Mouse (Mus musculus) lung, embryonic 16.5 days (tissue): Measurements from ENCODE around the gene Tdpoz1. TPM values are rescaled to one million over a fixed set of nuclear protein-coding genes. Genes with fewer than 3 reads are reported as not detected.
"Not testable (repeated sequence)": the region's sequence is repeated elsewhere in the genome, so short reads cannot be mapped to it uniquely, and the experiment has no call there.

Experiments used
- ATAC-seq: fragments of 200-750 bp; cut with Nextera tagmentation; 2 replicates; pipeline ENCODE4 v1.8.0; 2017; ENCODE audit warnings: low read depth, mild to moderate bottlenecking, moderate library complexity
- H3K27ac ChIP-seq: fragments of 300-500 bp; sonication (generic); 2 replicates; pipeline ENCODE4 v1.5.1; 2014; ENCODE audit warnings: mild to moderate bottlenecking, control low read depth, low read length
- H3K27me3 ChIP-seq: fragments of 300-500 bp; sonication (generic); 2 replicates; pipeline ENCODE4 v1.6.1; 2014; ENCODE audit warnings: low read depth, low read length, mixed read lengths; ENCODE audit not compliant: control insufficient read depth, insufficient read depth
- H3K36me3 ChIP-seq: fragments of 300-500 bp; sonication (generic); 2 replicates; pipeline ENCODE4 v1.6.1; 2014; ENCODE audit warnings: low read length; ENCODE audit not compliant: control insufficient read depth, insufficient read depth
- H3K4me1 ChIP-seq: fragments of 300-500 bp; sonication (generic); replicated peaks from 2 replicates; pipeline ENCODE4 v1.6.1; 2014; ENCODE audit warnings: low read length, mixed read lengths; ENCODE audit not compliant: control insufficient read depth, insufficient read depth
- H3K4me2 ChIP-seq: fragments of 300-500 bp; sonication (generic); 2 replicates; pipeline ENCODE4 v1.6.1; 2014; ENCODE audit warnings: low read depth, low read length, control low read depth
- H3K4me3 ChIP-seq: fragments of 300-500 bp; sonication (generic); 2 replicates; pipeline ENCODE4 v1.5.1; 2014; ENCODE audit warnings: mild to moderate bottlenecking, low read length, control low read depth
- H3K9ac ChIP-seq: fragments of 300-500 bp; sonication (generic); 2 replicates; pipeline ENCODE4 v1.6.1; 2014; ENCODE audit warnings: low read length, control low read depth
- H3K9me3 ChIP-seq: fragments of 300-500 bp; sonication (generic); 2 replicates; pipeline ENCODE4 v1.6.1; 2016; ENCODE audit warnings: low read length; ENCODE audit not compliant: control insufficient read depth
- WGBS: fragments of 180-500 bp; shearing (Covaris S2); extraction: QIAGEN DNeasy Blood & Tissue Kit; methylation state at CpG from one replicate; pipeline ENCODE4 v1.1.7; 2014; 5-methylcytosine and 5-hydroxymethylcytosine counted together
- polyA plus RNA-seq: library from polyadenylated mRNA; unstranded; fragments of >200 nt; fragmentation: Nextera tagmentation; extraction: Ambion mirVana; gene quantifications from 2 replicates; pipeline ENCODE4 v1.2.1, GENCODE M21; 2015

The Tdpoz1 gene
- not detected in 2 replicates for polyA plus RNA-seq

DNA sequence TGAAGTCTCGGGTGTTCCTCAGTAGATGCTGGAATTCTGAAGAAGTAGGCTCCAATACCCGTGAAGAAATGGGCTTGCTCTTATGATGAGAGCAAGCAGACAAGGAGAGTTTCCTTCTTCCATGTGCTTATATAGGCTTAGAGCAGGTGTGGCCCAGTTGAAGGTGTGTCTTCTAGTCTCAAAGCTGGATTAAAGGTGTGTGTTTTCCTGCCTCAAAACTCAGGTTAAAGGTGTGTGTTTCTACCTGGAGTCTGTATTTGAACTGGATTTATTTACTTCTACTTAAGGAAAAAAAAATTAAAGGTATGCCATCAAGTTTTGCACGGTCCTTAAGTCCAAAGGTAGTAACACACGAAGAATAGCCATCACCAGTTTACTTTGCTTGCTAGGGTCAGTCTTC is at the start of gene Tdpoz1:
TSS of gene Tdpoz1 (minus strand) at position 101 of the 400 bp plus-strand sequence.
- H3K36me3 ChIP-seq, H3K9ac ChIP-seq, H3K9me3 ChIP-seq, H3K27ac ChIP-seq, H3K4me3 ChIP-seq, ATAC-seq, H3K4me2 ChIP-seq, H3K4me1 ChIP-seq, H3K27me3 ChIP-seq: not testable (repeated sequence)
- WGBS: 75% methylated on average over 2 of the region's 4 CpGs

DNA sequence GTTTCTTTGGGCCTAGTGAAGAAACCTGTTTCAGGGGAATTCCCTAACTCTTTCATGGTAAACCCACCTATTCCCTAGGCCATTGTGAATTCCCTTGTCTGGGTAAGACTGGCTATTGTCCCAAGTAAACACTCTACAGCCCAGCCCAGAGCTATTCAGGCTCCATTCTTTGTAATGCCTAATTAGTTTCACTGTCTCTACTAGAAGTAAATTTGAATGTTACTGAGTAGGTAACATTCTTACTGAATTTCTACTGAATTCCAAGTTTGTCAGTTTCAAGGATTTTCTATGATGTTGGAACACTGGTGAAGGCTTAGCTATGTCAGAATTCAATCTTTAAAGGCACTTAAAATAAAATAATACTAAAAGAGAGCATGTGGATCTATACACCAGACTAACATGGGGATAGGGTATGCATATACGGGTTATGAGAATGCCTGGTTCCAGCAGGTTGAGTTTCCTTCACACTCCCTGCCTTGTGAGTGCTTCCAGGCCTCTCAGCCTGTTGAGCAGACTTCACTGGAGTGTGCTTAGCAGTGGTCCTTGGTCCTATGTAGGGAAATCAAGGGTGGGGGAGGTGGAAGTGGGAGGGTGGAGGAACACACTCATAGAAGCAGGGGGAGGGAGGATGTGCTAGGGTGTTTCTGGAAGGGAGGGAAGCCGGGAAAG is 33.0 kb upstream of the Tdpoz1 start:
- H3K4me1 ChIP-seq, H3K36me3 ChIP-seq, H3K9ac ChIP-seq, H3K9me3 ChIP-seq, H3K4me3 ChIP-seq, ATAC-seq, H3K4me2 ChIP-seq, H3K27me3 ChIP-seq, H3K27ac ChIP-seq: not testable (repeated sequence)
- WGBS: 62% methylated on average over 2 of the region's 2 CpGs

DNA sequence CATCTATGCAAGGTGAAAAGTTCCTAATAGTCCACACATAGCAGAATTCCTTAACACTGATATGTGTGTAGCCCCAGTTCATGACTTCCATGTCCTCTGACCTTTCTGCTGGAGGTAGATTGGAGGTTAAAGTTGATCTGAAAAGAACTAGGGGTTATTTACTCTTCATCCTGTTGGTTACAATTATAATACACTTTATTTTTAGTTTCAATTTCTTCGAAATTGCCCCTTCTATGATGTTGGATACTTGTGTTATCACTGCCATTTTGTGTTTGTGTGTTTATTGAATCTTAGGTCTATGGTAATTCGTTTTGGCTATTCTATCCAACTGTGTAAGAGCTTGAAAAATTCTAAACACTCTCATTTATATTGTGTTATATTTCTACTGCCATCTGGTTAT is 16.9 kb upstream of the Tdpoz1 start, which contains the start of gene Gm37596:
TSS of gene Gm37596 (minus strand) at position 101 of the 400 bp plus-strand sequence.
- WGBS: 88% methylated on average over 1 of the region's 2 CpGs
- H3K27me3 ChIP-seq: not testable (repeated sequence)

DNA sequence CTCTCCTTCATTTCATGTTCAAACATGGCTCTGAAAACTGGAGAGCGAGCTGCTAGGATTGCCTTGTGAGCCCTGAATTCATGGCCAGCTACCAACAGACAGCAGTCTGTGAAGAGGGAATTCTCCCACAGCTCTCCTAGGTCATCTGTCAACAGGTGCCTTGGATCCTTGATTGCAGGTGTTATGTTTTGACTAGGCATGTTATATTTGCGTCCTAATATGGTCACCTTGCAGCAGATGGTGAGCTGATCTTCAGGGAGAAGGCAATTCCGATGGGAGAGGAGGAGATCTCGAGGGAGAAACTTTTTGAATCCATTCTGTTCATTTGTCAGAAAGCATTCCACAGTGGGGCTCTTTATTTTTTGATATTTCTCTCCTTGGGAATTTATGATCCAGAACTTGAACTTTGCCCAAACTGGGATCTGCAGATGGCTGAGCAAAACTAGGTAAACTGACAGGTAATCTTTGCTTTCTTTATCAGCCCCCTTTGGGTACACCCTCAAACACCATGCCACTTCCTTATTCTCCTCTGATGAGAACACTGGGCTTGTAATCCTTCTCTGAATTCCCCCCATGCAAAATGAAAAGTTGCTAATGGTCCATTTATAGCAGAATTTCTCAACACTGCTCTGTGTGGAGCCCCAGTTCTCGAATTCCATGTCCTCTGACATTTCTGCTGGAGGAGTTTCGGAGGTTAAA is 5.2 kb downstream of the Tdpoz1 start:
- H3K4me2 ChIP-seq, H3K27me3 ChIP-seq, H3K9ac ChIP-seq, ATAC-seq, H3K4me3 ChIP-seq, H3K27ac ChIP-seq, H3K4me1 ChIP-seq, H3K9me3 ChIP-seq, H3K36me3 ChIP-seq: not testable (repeated sequence)
- WGBS: 56% methylated on average over 5 of the region's 6 CpGs

More for the DNA sequence above, 16.9 kb upstream of the Tdpoz1 start, which contains the start of gene Gm37596:
- H3K4me3 ChIP-seq, H3K27ac ChIP-seq, H3K9me3 ChIP-seq, ATAC-seq, H3K9ac ChIP-seq, H3K4me1 ChIP-seq, H3K36me3 ChIP-seq, H3K4me2 ChIP-seq: not testable (repeated sequence)

DNA sequence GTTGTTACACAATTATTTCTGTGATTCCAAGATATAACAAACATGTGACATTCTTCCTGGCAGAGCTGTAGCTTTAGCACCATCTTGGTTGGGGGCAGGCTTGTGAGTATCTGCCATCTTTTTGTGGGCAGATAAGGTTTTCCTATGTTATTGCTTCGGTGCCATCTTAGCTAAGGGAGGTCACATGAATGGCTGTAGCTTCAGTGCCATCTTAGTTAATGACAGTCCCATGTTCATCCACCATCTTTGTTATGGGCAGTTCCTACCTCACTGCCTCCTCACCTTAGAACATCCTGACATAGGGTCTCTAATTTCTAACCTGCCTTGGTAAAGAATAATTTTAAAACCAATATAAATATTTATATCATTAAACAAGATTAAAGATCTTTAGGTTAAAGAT is 21.9 kb downstream of the Tdpoz1 start:
- no peaks in the 10 kb centered on the region for H3K4me1 ChIP-seq
- no peak overlapping the region for H3K9ac ChIP-seq
- H3K4me2 ChIP-seq: no peak overlapping the region
- H3K4me3 ChIP-seq: no peak overlapping the region
- no peak overlapping the region for H3K27ac ChIP-seq
- no peaks in the 10 kb centered on the region for H3K9me3 ChIP-seq
- H3K36me3 ChIP-seq: no peaks in the 10 kb centered on the region
- no peak for ATAC-seq
- H3K27me3 ChIP-seq: no peaks in the 10 kb centered on the region
- 69% methylated on average over 1 of the region's 1 CpGs for WGBS

DNA sequence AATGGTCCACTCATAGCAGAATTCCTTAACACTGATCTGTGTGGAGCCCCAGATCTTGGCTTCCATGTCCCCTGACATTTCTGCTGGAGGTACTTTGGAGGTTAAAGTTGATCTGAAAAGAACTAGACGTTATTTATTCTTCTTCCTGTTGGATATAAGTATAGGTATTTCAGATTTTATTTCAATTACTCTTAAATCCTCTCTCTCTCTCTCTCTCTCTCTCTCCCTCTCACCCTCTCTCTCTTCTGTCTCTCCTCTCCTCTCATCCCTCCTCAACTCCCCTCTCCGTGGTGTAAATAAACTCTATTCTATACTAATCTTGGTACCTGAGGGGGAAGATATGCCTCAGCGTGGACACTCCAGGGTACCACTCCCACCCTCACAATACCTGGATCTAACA is 23.5 kb downstream of the Tdpoz1 start, which contains the start of gene Tdpoz2:
TSS of gene Tdpoz2 (minus strand) at position 101 of the 400 bp plus-strand sequence.
- Histone ChIP-seq H3K9ac (no peak within 1 kb of the TSS), H3K4me3 (no peak within 1 kb of the TSS), H3K9me3 (no peaks in the 10 kb centered on the region), H3K27ac (no peak within 1 kb of the TSS), H3K36me3 (no peaks in the 10 kb centered on the region), H3K4me1 (no peaks in the 10 kb centered on the region), H3K4me2 (no peak within 1 kb of the TSS), H3K27me3 (no peaks in the 10 kb centered on the region)
- no peak for ATAC-seq
- 65% methylated on average over 3 of the region's 3 CpGs for WGBS

DNA sequence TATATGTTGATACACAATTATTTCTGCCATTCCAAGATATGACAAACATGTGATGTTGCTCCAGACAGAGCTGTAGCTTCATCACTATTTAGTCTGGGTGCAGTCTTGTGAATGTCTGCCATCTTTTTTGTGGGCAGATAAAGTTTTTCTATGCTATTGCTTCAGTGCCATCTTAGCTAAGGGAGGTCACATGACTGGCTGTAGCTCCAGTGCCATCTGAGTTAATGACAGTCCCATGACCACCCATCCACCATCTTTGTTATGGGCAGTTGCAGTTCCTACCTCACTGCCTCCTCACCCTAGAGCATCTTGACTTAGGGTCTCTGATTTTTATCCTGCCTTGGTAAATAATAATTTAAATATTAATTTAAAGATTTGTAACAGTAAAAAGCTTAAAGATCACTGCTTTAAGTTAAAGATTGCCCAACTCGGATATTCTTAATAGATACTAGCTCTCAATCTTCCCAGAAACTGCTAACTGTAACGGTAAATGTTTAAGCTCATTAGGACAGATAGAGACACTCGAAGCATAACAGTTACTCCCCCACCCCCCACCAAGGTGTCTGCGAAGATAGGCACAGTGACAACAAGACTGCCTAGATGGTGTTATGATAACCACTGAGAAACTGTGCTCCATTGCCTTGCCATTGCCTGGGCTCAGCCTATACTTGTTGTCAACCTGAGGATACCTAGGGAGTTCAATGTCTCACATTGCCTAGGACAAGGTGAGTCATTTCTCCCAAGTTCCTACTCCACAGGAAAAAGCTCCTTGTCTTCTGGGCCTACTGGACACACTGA is 45.0 kb downstream of the Tdpoz1 start:
- H3K4me3 ChIP-seq, ATAC-seq, H3K9me3 ChIP-seq, H3K36me3 ChIP-seq, H3K4me1 ChIP-seq, H3K27me3 ChIP-seq, H3K27ac ChIP-seq, H3K4me2 ChIP-seq, H3K9ac ChIP-seq: not testable (repeated sequence)
- WGBS: 70% methylated on average over 4 of the region's 4 CpGs
